Mouse (Mus musculus) stomach, postnatal 0 days (tissue): Measurements from ENCODE around the gene Gamt.

Experiments used
- CTCF ChIP-seq: IDR thresholded peaks from 2 replicates; pipeline ENCODE4 v1.5.1; 2016; ENCODE audit warnings: antibody characterized with exemption, low read depth, mild to moderate bottlenecking, moderate library complexity
- EP300 ChIP-seq: optimal IDR thresholded peaks from 2 replicates; pipeline ENCODE3; 2016; ENCODE audit warnings: antibody characterized with exemption

DNA sequence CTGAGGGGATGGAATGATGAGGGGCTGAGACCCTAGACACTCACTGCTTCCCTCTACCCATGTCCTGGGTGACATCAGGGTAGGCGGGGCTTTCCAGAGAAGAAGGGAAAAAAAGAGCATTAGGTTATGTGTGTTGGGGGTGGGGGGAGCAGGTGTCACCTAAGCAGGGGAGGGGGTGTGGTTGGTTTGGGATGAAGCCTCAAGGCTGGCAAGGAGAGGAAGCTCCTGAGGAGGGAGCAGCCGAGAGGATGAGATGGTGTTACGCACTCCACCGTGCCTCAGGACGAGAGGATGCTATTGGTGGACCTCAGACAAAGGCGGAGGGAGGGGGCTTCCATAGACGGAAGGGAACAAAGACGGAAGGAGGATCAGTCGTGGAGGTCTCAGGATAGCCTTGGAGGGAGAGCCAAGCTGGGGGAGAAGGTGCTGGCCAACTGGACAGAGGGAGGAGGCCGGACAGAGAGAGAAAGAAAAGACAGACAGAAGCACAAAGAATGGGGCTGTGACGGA lies 39.9 kb upstream of the Gamt start:
- TF ChIP-seq CTCF (no peak), EP300 (no peak)
